Mouse (Mus musculus): Measurements from ENCODE around the gene Gje1. TPM values are rescaled to one million over a fixed set of nuclear protein-coding genes. Genes with fewer than 3 reads are reported as not detected.

Gje1 gene
- total and polyA plus RNA-seq, 3 experiments: not detected

DNA sequence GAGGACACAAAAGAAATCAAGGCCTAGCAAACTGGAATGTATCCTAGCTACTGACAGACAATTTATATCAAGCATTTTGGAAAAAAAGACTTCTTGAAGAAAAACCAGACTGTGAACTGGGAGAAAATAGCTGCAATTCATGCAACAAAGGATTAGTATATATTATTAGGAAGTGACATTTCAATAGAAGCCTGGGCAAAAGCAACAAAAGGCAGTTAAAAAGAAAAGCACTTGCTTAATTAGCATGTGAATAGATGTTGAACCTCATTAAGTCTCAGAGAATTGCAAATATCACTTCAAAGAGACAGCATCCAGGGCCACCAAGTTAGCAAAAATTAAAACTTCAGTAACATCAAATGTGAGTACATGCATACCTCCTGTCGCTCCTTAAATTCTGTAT lies 14.8 kb downstream of the Gje1 start:
- in situ Hi-C loops (cut with MboI; ENCODE audit: low pct_ligation_motif_present, low pct_unique_long_range_greater_than_20kb, low sequenced_read_pairs): loop anchor here (10.0 kb wide), 1 partner anchor 278 kb away; no protein-coding TSS in a partner anchor
- Histone ChIP-seq H3K27ac (ENCODE audit: insufficient read depth, low read depth) (no peak overlapping the region), H3K9me3 (replicated peaks; ENCODE audit: low read length) (no peaks in the 10 kb centered on the region), H3K4me3 (replicated peaks in 1 of 3; ENCODE audit: low read depth in 2 of 3, low read length in 2 of 3, poor library complexity in 1 of 3) (no peak overlapping the region), H3K4me1 (ENCODE audit: control insufficient read depth in 1 of 2, insufficient read depth in 2 of 2) (peaks cover 0 to 13% of the 10 kb centered on the region in 2 experiments; a peak in 2 of 4 replicates), H3K36me3 (replicated peaks in 1 of 2; ENCODE audit: control insufficient read depth in 1 of 2, insufficient read depth in 1 of 2, low read length in 1 of 2) (peaks cover 0 to 14% of the 10 kb centered on the region in 2 experiments), H3K27me3 (replicated peaks) (no peaks in the 10 kb centered on the region), H3K79me2 (replicated peaks; ENCODE audit: control insufficient read depth, extremely low read depth, insufficient read depth, poor library complexity, severe bottlenecking) (peaks cover 26% of the 10 kb centered on the region), H3K9ac (ENCODE audit: insufficient read depth, low read depth) (no peak overlapping the region), H3K4me2 (ENCODE audit: insufficient read depth, low read depth, poor library complexity, severe bottlenecking) (peak overlapping the region; percentile 36; the same call in 1 of the 2 replicates)
- no peak for TF ChIP-seq HCFC1 (IDR thresholded peaks at IDR 0.05; ENCODE audit: low read depth, low read length)
- TF ChIP-seq GABPA (IDR thresholded peaks at IDR 0.05; ENCODE audit: insufficient replicate concordance, low read depth, low read length): no peak
- TF ChIP-seq POLR2AphosphoS2 (IDR thresholded peaks at IDR 0.05; ENCODE audit: low read depth, low read length): no peak
- no peak for TF ChIP-seq EP300 (IDR thresholded peaks at IDR 0.05; ENCODE audit: low read length)
- no peak for TF ChIP-seq IRF4 (IDR thresholded peaks at IDR 0.05; ENCODE audit: low read depth, low read length)
- no peak for TF ChIP-seq TBP (conservative IDR thresholded peaks at IDR 0.05; ENCODE audit: low read depth, low read length)
- no peak for TF ChIP-seq RCOR1 (conservative IDR thresholded peaks at IDR 0.05; ENCODE audit: low read depth, low read length)
- TF ChIP-seq USF2 (conservative IDR thresholded peaks at IDR 0.05; ENCODE audit: low read depth, low read length): no peak
- TF ChIP-seq TCF12 (IDR thresholded peaks at IDR 0.05; ENCODE audit: low read depth, low read length): no peak
- no peak for TF ChIP-seq ETS1 (conservative IDR thresholded peaks at IDR 0.05; ENCODE audit: low read depth, low read length)
- no peak for TF ChIP-seq JUND (conservative IDR thresholded peaks at IDR 0.05; ENCODE audit: low read depth, low read length)
- no peak for TF ChIP-seq PAX5 (IDR thresholded peaks at IDR 0.05; ENCODE audit: low read length)
- dilution Hi-C loops (cut with MboI; ENCODE audit: extremely low pct_ligation_motif_present, extremely low pct_unique_long_range_greater_than_20kb, low sequenced_read_pairs): no loop called here
- DNase-seq (ENCODE audit: extremely low read depth): no peak

DNA sequence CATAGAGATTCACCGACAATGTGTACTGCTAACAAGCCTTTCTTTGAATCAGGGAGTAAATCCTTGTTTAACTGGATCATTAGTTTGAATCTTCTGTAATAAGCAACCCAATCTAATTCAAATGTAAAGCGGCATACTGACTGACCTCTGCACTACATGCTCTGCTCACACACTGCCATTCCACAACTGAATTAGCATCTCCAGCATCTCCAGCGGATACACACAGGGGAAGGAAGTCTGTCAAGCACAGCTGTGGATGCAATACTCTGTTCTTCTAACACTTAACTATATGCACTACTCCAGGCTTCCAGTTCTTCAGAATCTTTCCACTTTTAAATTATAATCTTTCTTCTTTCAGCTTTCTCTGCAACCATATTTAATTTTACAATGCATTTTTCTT lies 27.7 kb downstream of the Gje1 start:
- Histone ChIP-seq H3K4me3 (replicated peaks in 1 of 3; ENCODE audit: low read depth in 2 of 3, low read length in 2 of 3, poor library complexity in 1 of 3) (no peak overlapping the region), H3K79me2 (replicated peaks; ENCODE audit: control insufficient read depth, extremely low read depth, insufficient read depth, poor library complexity, severe bottlenecking) (peaks cover 7% of the 10 kb centered on the region; the same call in 1 of the 2 replicates), H3K4me2 (ENCODE audit: insufficient read depth, low read depth, poor library complexity, severe bottlenecking) (no peak overlapping the region), H3K4me1 (ENCODE audit: control insufficient read depth in 1 of 2, insufficient read depth in 2 of 2) (no peaks in the 10 kb centered on the region), H3K27ac (ENCODE audit: insufficient read depth, low read depth) (no peak overlapping the region), H3K9me3 (replicated peaks; ENCODE audit: low read length) (peaks cover 7% of the 10 kb centered on the region), H3K36me3 (replicated peaks in 1 of 2; ENCODE audit: control insufficient read depth in 1 of 2, insufficient read depth in 1 of 2, low read length in 1 of 2) (peaks cover 6 to 36% of the 10 kb centered on the region in 2 experiments), H3K27me3 (replicated peaks) (no peaks in the 10 kb centered on the region), H3K9ac (ENCODE audit: insufficient read depth, low read depth) (no peak overlapping the region)
- dilution Hi-C loops (cut with MboI; ENCODE audit: extremely low pct_ligation_motif_present, extremely low pct_unique_long_range_greater_than_20kb, low sequenced_read_pairs): no loop called here
- in situ Hi-C loops (cut with MboI; ENCODE audit: low pct_ligation_motif_present, low pct_unique_long_range_greater_than_20kb, low sequenced_read_pairs): no loop called here
- TF ChIP-seq POLR2AphosphoS2 (IDR thresholded peaks at IDR 0.05; ENCODE audit: low read depth, low read length) (no peak), CHD2 (IDR thresholded peaks at IDR 0.05; ENCODE audit: low read length) (no peak), JUN (IDR thresholded peaks at IDR 0.05; ENCODE audit: insufficient read depth, low read depth, low read length) (no peak), MAFK (IDR thresholded peaks at IDR 0.05; ENCODE audit: insufficient replicate concordance, low read length) (no peak)
- DNase-seq (ENCODE audit: extremely low read depth): no peak

Measured in CH12.LX (cell line).